Mouse (Mus musculus) CH12.LX (cell line): ENCODE measurements around the gene Trim62. TPM values are rescaled to one million over a fixed set of nuclear protein-coding genes. Genes with fewer than 3 reads are reported as not detected.
A peak's percentile ranks its signal among the peaks of the same experiment; 100 is the strongest.

Source experiments
- DNase-seq: peaks from one replicate; pipeline ENCODE4 v3.0.0-alpha.2; 2013; ENCODE audit errors: extremely low read depth
- H3K27ac ChIP-seq: 2 replicates; pipeline ENCODE4 v1.5.1; 2012; ENCODE audit warnings: low read depth, mild to moderate bottlenecking, control low read depth, moderate library complexity; ENCODE audit not compliant: insufficient read depth
- H3K27me3 ChIP-seq: replicated peaks from 2 replicates; pipeline ENCODE3; 2012; ENCODE audit warnings: inconsistent platforms
- H3K36me3 ChIP-seq, 2 experiments: replicated peaks in 1 of 2; 2 replicates each; pipeline versions ENCODE3 to v1.6.1; 2012; ENCODE audit warnings: inconsistent platforms in 1 of 2, low read length in 1 of 2, mild to moderate bottlenecking in 1 of 2, mixed read lengths in 1 of 2, moderate library complexity in 1 of 2; ENCODE audit not compliant: control insufficient read depth in 1 of 2, insufficient read depth in 1 of 2
- H3K4me1 ChIP-seq, 2 experiments: 2 replicates each; pipeline ENCODE4 v1.6.1; 2012; ENCODE audit warnings: inconsistent platforms in 1 of 2, moderate library complexity in 1 of 2; ENCODE audit not compliant: insufficient read depth in 2 of 2, control insufficient read depth in 1 of 2
- H3K4me2 ChIP-seq: 2 replicates; pipeline ENCODE4 v1.6.1; 2012; ENCODE audit warnings: low read depth, mild to moderate bottlenecking, control low read depth; ENCODE audit not compliant: poor library complexity, insufficient read depth, severe bottlenecking
- H3K4me3 ChIP-seq, 3 experiments: fragments of 150-350 bp in 1 of 3; sonication (generic) in 1 of 3; replicated peaks in 1 of 3; 2 replicates each; pipeline versions ENCODE3 to v1.5.1; 2011 to 2012; ENCODE audit warnings: low read depth in 2 of 3, low read length in 2 of 3, mild to moderate bottlenecking in 2 of 3, moderate library complexity in 2 of 3, control low read depth in 1 of 3, improper control_type of control experiment in 1 of 3, inconsistent platforms in 1 of 3, mixed read lengths in 1 of 3; ENCODE audit not compliant: poor library complexity in 1 of 3
- H3K79me2 ChIP-seq: replicated peaks from 2 replicates; pipeline ENCODE4 v1.6.1; 2012; ENCODE audit warnings: mild to moderate bottlenecking, moderate library complexity; ENCODE audit not compliant: control insufficient read depth, poor library complexity, insufficient read depth, severe bottlenecking; ENCODE audit errors: extremely low read depth
- H3K9ac ChIP-seq: 2 replicates; pipeline ENCODE4 v1.6.1; 2012; ENCODE audit warnings: low read depth, mild to moderate bottlenecking, control low read depth, moderate library complexity; ENCODE audit not compliant: insufficient read depth
- H3K9me3 ChIP-seq: replicated peaks from 2 replicates; pipeline ENCODE3; 2012; ENCODE audit warnings: low read length, inconsistent platforms, mixed read lengths
- CHD1 ChIP-seq: IDR thresholded peaks from 2 replicates; pipeline ENCODE4 v1.6.1; 2012; ENCODE audit warnings: low read depth, low read length, improper control_type of control experiment, inconsistent platforms
- CTCF ChIP-seq, 2 experiments: IDR thresholded peaks in 1 of 2; conservative IDR thresholded peaks in 1 of 2; 2 replicates each; pipeline ENCODE4 v1.5.1; 2011 to 2012; ENCODE audit warnings: low read depth in 2 of 2, low read length in 2 of 2, improper control_type of control experiment in 1 of 2, inconsistent platforms in 1 of 2, mild to moderate bottlenecking in 1 of 2, moderate library complexity in 1 of 2
- ELF1 ChIP-seq: IDR thresholded peaks from 2 replicates; pipeline ENCODE4 v1.6.1; 2014; ENCODE audit warnings: low read depth, mild to moderate bottlenecking, inconsistent platforms, low read length, improper control_type of control experiment
- ETS1 ChIP-seq: conservative IDR thresholded peaks from 2 replicates; pipeline ENCODE4 v1.6.1; 2012; ENCODE audit warnings: low read depth, mild to moderate bottlenecking, inconsistent platforms, low read length, improper control_type of control experiment, moderate library complexity
- HCFC1 ChIP-seq: IDR thresholded peaks from 2 replicates; pipeline ENCODE4 v1.6.1; 2012; ENCODE audit warnings: low read depth, mild to moderate bottlenecking, inconsistent platforms, low read length, improper control_type of control experiment
- IRF4 ChIP-seq: IDR thresholded peaks from 2 replicates; pipeline ENCODE4 v1.6.1; 2014; ENCODE audit warnings: low read depth, mild to moderate bottlenecking, inconsistent platforms, low read length, improper control_type of control experiment
- JUN ChIP-seq: IDR thresholded peaks from 2 replicates; pipeline ENCODE4 v1.6.1; 2011; ENCODE audit warnings: low read depth, mild to moderate bottlenecking, low read length, improper control_type of control experiment, moderate library complexity; ENCODE audit not compliant: insufficient read depth
- JUND ChIP-seq: conservative IDR thresholded peaks from 2 replicates; pipeline ENCODE4 v1.6.1; 2011; ENCODE audit warnings: low read depth, low read length, improper control_type of control experiment
- KAT2A ChIP-seq: IDR thresholded peaks from 2 replicates; pipeline ENCODE4 v1.6.1; 2012; ENCODE audit warnings: low read length, improper control_type of control experiment, inconsistent platforms; ENCODE audit not compliant: insufficient replicate concordance
- MAFK ChIP-seq: IDR thresholded peaks from 2 replicates; pipeline ENCODE4 v1.6.1; 2011; ENCODE audit warnings: low read length, improper control_type of control experiment; ENCODE audit not compliant: insufficient replicate concordance
- MAX ChIP-seq: IDR thresholded peaks from 2 replicates; pipeline ENCODE4 v1.6.1; 2011; ENCODE audit warnings: low read length, improper control_type of control experiment
- MAZ ChIP-seq: IDR thresholded peaks from 2 replicates; pipeline ENCODE4 v1.6.1; 2012; ENCODE audit warnings: low read depth, mild to moderate bottlenecking, inconsistent platforms, low read length, improper control_type of control experiment, moderate library complexity
- MEF2A ChIP-seq: IDR thresholded peaks from 2 replicates; pipeline ENCODE4 v1.6.1; 2014; ENCODE audit warnings: low read depth, mild to moderate bottlenecking, inconsistent platforms, low read length, improper control_type of control experiment, borderline replicate concordance
- MXI1 ChIP-seq: IDR thresholded peaks from 2 replicates; pipeline ENCODE4 v1.6.1; 2011; ENCODE audit warnings: mild to moderate bottlenecking, low read depth, low read length, improper control_type of control experiment
- MYC ChIP-seq: IDR thresholded peaks from 2 replicates; pipeline ENCODE4 v1.6.1; 2011; ENCODE audit warnings: low read depth, mild to moderate bottlenecking, improper control_type of control experiment, low read length
- POLR2AphosphoS2 ChIP-seq: IDR thresholded peaks from 2 replicates; pipeline ENCODE4 v1.6.1; 2011; ENCODE audit warnings: low read depth, low read length, improper control_type of control experiment
- RCOR1 ChIP-seq: conservative IDR thresholded peaks from 2 replicates; pipeline ENCODE4 v1.6.1; 2012; ENCODE audit warnings: low read depth, mild to moderate bottlenecking, inconsistent platforms, low read length, improper control_type of control experiment
- SMC3 ChIP-seq: IDR thresholded peaks from 2 replicates; pipeline ENCODE4 v1.6.1; 2011; ENCODE audit warnings: low read depth, low read length, improper control_type of control experiment
- TBP ChIP-seq: conservative IDR thresholded peaks from 2 replicates; pipeline ENCODE4 v1.6.1; 2011; ENCODE audit warnings: low read depth, low read length, improper control_type of control experiment
- UBTF ChIP-seq: IDR thresholded peaks from 2 replicates; pipeline ENCODE4 v1.6.1; 2012; ENCODE audit warnings: low read depth, mild to moderate bottlenecking, inconsistent platforms, low read length, improper control_type of control experiment, moderate library complexity
- USF1 ChIP-seq: IDR thresholded peaks from 2 replicates; pipeline ENCODE4 v1.6.1; 2014; ENCODE audit warnings: low read depth, mild to moderate bottlenecking, inconsistent platforms, low read length, improper control_type of control experiment
- USF2 ChIP-seq: conservative IDR thresholded peaks from 2 replicates; pipeline ENCODE4 v1.6.1; 2011; ENCODE audit warnings: low read depth, low read length, improper control_type of control experiment
- ZKSCAN1 ChIP-seq: IDR thresholded peaks from 2 replicates; pipeline ENCODE4 v1.6.1; 2012; ENCODE audit warnings: low read depth, inconsistent platforms, low read length, improper control_type of control experiment, borderline replicate concordance
- dilution Hi-C: fragments of 300-500 bp; cut with MboI; formaldehyde crosslinking; loops from 2 replicates; pipeline ENCODE4 v1.14.3; 2020; ENCODE audit warnings: low sequenced_read_pairs; ENCODE audit not compliant: extremely low pct_unique_long_range_greater_than_20kb, extremely low pct_ligation_motif_present
- in situ Hi-C: fragments of 300-500 bp; cut with MboI; formaldehyde crosslinking; loops from 3 replicates; pipeline ENCODE4 v1.14.3; 2019; ENCODE audit warnings: low sequenced_read_pairs, low pct_ligation_motif_present, low pct_unique_long_range_greater_than_20kb, mixed read lengths
- polyA plus RNA-seq: library from polyadenylated mRNA; unstranded; fragments of >175 nt; gene quantifications from 2 replicates; pipeline ENCODE4 v1.2.1, GENCODE M21; 2012; ENCODE audit warnings: low read depth; ENCODE audit not compliant: insufficient read length
- total RNA-seq, 2 experiments: library from RNA; depleted of rRNA; stranded (reverse); fragments of 300-350 nt in 1 of 2; fragments of >200 nt in 1 of 2; gene quantifications; 2 replicates each; pipeline ENCODE4 v1.2.3; 2012 to 2014

Gene Trim62
- total and polyA plus RNA-seq, 3 experiments: 0.40 to 2.7 (median 0.98) TPM

GRCm38 (mm10) chr4:128884711-128885095, 1.3 kb downstream of the Trim62 start:
- Histone ChIP-seq H3K4me3 (no peak overlapping the region), H3K9me3 (peaks cover 3% of the 10 kb centered on the region), H3K4me1 (peaks cover 8 to 12% of the 10 kb centered on the region in 2 experiments), H3K4me2 (peak overlapping the region; percentile 70; the same call in 1 of the 2 replicates), H3K9ac (no peak overlapping the region), H3K36me3 (peaks cover 0 to 8% of the 10 kb centered on the region in 2 experiments), H3K27ac (no peak overlapping the region), H3K27me3 (no peaks in the 10 kb centered on the region), H3K79me2 (no peaks in the 10 kb centered on the region)
- TF ChIP-seq JUN (no peak), ZKSCAN1 (no peak), MAX (no peak), USF1 (no peak), HCFC1 (no peak), TBP (no peak), ETS1 (no peak), JUND (no peak), UBTF (no peak), POLR2AphosphoS2 (no peak)
- in situ Hi-C loops (no loop called here), dilution Hi-C loops (no loop called here)
- DNase-seq: no peak

- in situ Hi-C loops: no loop called here
- Histone ChIP-seq H3K4me2 (no peak overlapping the region), H3K79me2 (no peaks in the 10 kb centered on the region), H3K27ac (no peak overlapping the region), H3K36me3 (peaks cover 0 to 8% of the 10 kb centered on the region in 2 experiments), H3K9ac (no peak overlapping the region), H3K27me3 (no peaks in the 10 kb centered on the region), H3K9me3 (peaks cover 3% of the 10 kb centered on the region), H3K4me3 (no peak overlapping the region), H3K4me1 (peaks cover 8 to 12% of the 10 kb centered on the region in 2 experiments)
- no peak for DNase-seq
- dilution Hi-C loops: no loop called here
- TF ChIP-seq MAZ (no peak), CTCF (conservative IDR thresholded peaks at IDR 0.05 in 1 of 2, IDR thresholded peaks at IDR 0.05 in 1 of 2; ENCODE audit: low read depth in 2 of 2, low read length in 2 of 2) (no peak), USF2 (no peak), ETS1 (no peak), MAFK (no peak), MAX (no peak), RCOR1 (no peak), HCFC1 (no peak), IRF4 (no peak), ELF1 (no peak), SMC3 (no peak), CHD1 (no peak), MYC (no peak), MEF2A (no peak), KAT2A (no peak), MXI1 (no peak)
Observed at GRCm38 (mm10) chr4:128885540-128885939, 2.2 kb downstream of the Trim62 start.
